Mouse (Mus musculus): ENCODE measurements around the gene Fkbp11. TPM values are rescaled to one million over a fixed set of nuclear protein-coding genes. Genes with fewer than 3 reads are reported as not detected.

Fkbp11 gene
- total and polyA plus RNA-seq, 3 experiments: 118 to 160 TPM; not detected in 1

- TF ChIP-seq TCF12 (IDR thresholded peaks at IDR 0.05; ENCODE audit: low read depth, low read length) (peak; percentile 13; the same call in 1 of the 2 replicates), NRF1 (IDR thresholded peaks at IDR 0.05; ENCODE audit: insufficient read depth, low read depth, low read length, poor library complexity, severe bottlenecking) (no peak), ZNF384 (IDR thresholded peaks at IDR 0.05; ENCODE audit: low read depth, low read length) (no peak), UBTF (IDR thresholded peaks at IDR 0.05; ENCODE audit: borderline replicate concordance, insufficient read depth, low read depth, low read length) (no peak), E2F4 (IDR thresholded peaks at IDR 0.05; ENCODE audit: borderline replicate concordance, low read depth, low read length) (no peak)
Observed at GRCm38 (mm10) chr15:98727443-98728321, at the start of gene Fkbp11 (continued).

GRCm38 (mm10) chr15:98777762-98778161 is 49.8 kb upstream of the Fkbp11 start, which contains the start of gene Wnt10b:
Wnt10b (minus strand) TSS chr15:98778150.
- Histone ChIP-seq H3K9ac (ENCODE audit: control insufficient read depth, low read depth, low read length, poor library complexity, severe bottlenecking) (no peak within 1 kb of the TSS), H3K79me2 (ENCODE audit: control insufficient read depth, insufficient read depth, low read length, poor library complexity) (no peaks in the 10 kb centered on the region), H3K36me3 (ENCODE audit: control insufficient read depth in 1 of 2, insufficient read depth in 2 of 2, low read length in 2 of 2) (peaks cover 0 to 5% of the 10 kb centered on the region in 2 experiments; a peak in 2 of 4 replicates), H3K4me1 (ENCODE audit: control insufficient read depth in 1 of 2, insufficient read depth in 2 of 2, low read length in 2 of 2) (no peaks in the 10 kb centered on the region), H3K9me3 (replicated peaks; ENCODE audit: insufficient read depth, low read length) (no peaks in the 10 kb centered on the region), H3K4me3 (ENCODE audit: control insufficient read depth in 1 of 2, insufficient read depth in 1 of 2, low read depth in 2 of 2, low read length in 2 of 2) (no peak within 1 kb of the TSS), H3K27me3 (ENCODE audit: control insufficient read depth in 1 of 2, insufficient read depth in 2 of 2, low read length in 2 of 2) (no peaks in the 10 kb centered on the region), H3K27ac (ENCODE audit: control insufficient read depth, low read depth, low read length) (no peak within 1 kb of the TSS)
- TF ChIP-seq CHD1 (IDR thresholded peaks at IDR 0.05; ENCODE audit: low read depth, low read length): no peak
- TF ChIP-seq SMC3 (IDR thresholded peaks at IDR 0.05; ENCODE audit: low read depth, low read length): no peak
- TF ChIP-seq MAZ (IDR thresholded peaks at IDR 0.05; ENCODE audit: low read depth, low read length): no peak
- TF ChIP-seq CTCF (IDR thresholded peaks at IDR 0.05 in 2 of 3, conservative IDR thresholded peaks at IDR 0.05 in 1 of 3; ENCODE audit: control insufficient read depth in 1 of 3, insufficient read depth in 1 of 3, low read depth in 2 of 3, low read length in 3 of 3, poor library complexity in 1 of 3, severe bottlenecking in 1 of 3): no peak
- TF ChIP-seq USF1 (IDR thresholded peaks at IDR 0.05; ENCODE audit: low read depth, low read length): no peak
- no peak for DNase-seq (ENCODE audit: low read depth, low spot score)

- TF ChIP-seq ZKSCAN1 (IDR thresholded peaks at IDR 0.05; ENCODE audit: low read depth, low read length): no peak
- no peak for TF ChIP-seq TCF12 (IDR thresholded peaks at IDR 0.05; ENCODE audit: low read depth, low read length)
- TF ChIP-seq JUND (IDR thresholded peaks at IDR 0.05; ENCODE audit: low read depth, low read length): no peak
- TF ChIP-seq GABPA (IDR thresholded peaks at IDR 0.05; ENCODE audit: low read depth, low read length): no peak
- TF ChIP-seq MYB (IDR thresholded peaks at IDR 0.05; ENCODE audit: low read depth, low read length): no peak
- no peak for TF ChIP-seq POLR2A (IDR thresholded peaks at IDR 0.05; ENCODE audit: control insufficient read depth in 1 of 2, insufficient read depth in 1 of 2, low read depth in 1 of 2, low read length in 2 of 2, poor library complexity in 1 of 2)
- TF ChIP-seq RAD21 (IDR thresholded peaks at IDR 0.05; ENCODE audit: low read depth, low read length): no peak
- no peak for TF ChIP-seq KAT2A (conservative IDR thresholded peaks at IDR 0.05; ENCODE audit: low read depth, low read length)
- TF ChIP-seq ETS1 (IDR thresholded peaks at IDR 0.05; ENCODE audit: low read depth, low read length): no peak
- TF ChIP-seq USF2 (IDR thresholded peaks at IDR 0.05; ENCODE audit: borderline replicate concordance in 1 of 2, insufficient read depth in 1 of 2, low read depth in 1 of 2, low read length in 2 of 2): no peak
- no peak for TF ChIP-seq TAL1 (IDR thresholded peaks at IDR 0.05; ENCODE audit: low read length)
- no peak for TF ChIP-seq ELF1 (IDR thresholded peaks at IDR 0.05; ENCODE audit: low read depth, low read length)
- no peak for TF ChIP-seq UBTF (IDR thresholded peaks at IDR 0.05; ENCODE audit: borderline replicate concordance, insufficient read depth, low read depth, low read length)
- H3K4me3 ChIP-seq (ENCODE audit: control insufficient read depth in 1 of 2, insufficient read depth in 1 of 2, low read depth in 2 of 2, low read length in 2 of 2): no peak overlapping the region
- H3K27ac ChIP-seq (ENCODE audit: control insufficient read depth, low read depth, low read length): no peak overlapping the region
- no peaks in the 10 kb centered on the region; the same call in 1 of the 2 replicates for H3K79me2 ChIP-seq (ENCODE audit: control insufficient read depth, insufficient read depth, low read length, poor library complexity)
- no peaks in the 10 kb centered on the region for H3K9me3 ChIP-seq (replicated peaks; ENCODE audit: insufficient read depth, low read length)
- H3K27me3 ChIP-seq (ENCODE audit: control insufficient read depth in 1 of 2, insufficient read depth in 2 of 2, low read length in 2 of 2): no peaks in the 10 kb centered on the region
- H3K36me3 ChIP-seq (ENCODE audit: control insufficient read depth in 1 of 2, insufficient read depth in 2 of 2, low read length in 2 of 2): peaks cover 0 to 5% of the 10 kb centered on the region in 2 experiments; a peak in 2 of 4 replicates
- H3K9ac ChIP-seq (ENCODE audit: control insufficient read depth, low read depth, low read length, poor library complexity, severe bottlenecking): no peak overlapping the region
- no peak for DNase-seq (ENCODE audit: low read depth, low spot score)
- H3K4me1 ChIP-seq (ENCODE audit: control insufficient read depth in 1 of 2, insufficient read depth in 2 of 2, low read length in 2 of 2): no peaks in the 10 kb centered on the region; a peak in 1 of 4 replicates
Observed at GRCm38 (mm10) chr15:98777005-98777616, 49.1 kb upstream of the Fkbp11 start.

All from MEL (cell line).